Mouse (Mus musculus) inflammation-experienced regulatory T-cells, adult 6 months (primary cell): ENCODE results near the gene Zfp60. TPM values are rescaled to one million over a fixed set of nuclear protein-coding genes. Genes with fewer than 3 reads are reported as not detected.
"Not testable (repeated sequence)": the region's sequence is repeated elsewhere in the genome, so short reads cannot be mapped to it uniquely, and the experiment has no call there.

Experiments
- ATAC-seq: one replicate; pipeline ENCODE4 v1.8.0; 2017
- polyA plus RNA-seq, 3 experiments: library from polyadenylated mRNA; unstranded; fragments of 100-300 nt; shearing (Covaris generic); gene quantifications; one replicate each; pipeline ENCODE4 v1.2.1; 2017

Zfp60 gene
- 10 to 100 TPM in 1 of 3 experiments, 1 to 10 TPM in 2; 7.2 to 12.6 (median 8.5) TPM for polyA plus RNA-seq

DNA sequence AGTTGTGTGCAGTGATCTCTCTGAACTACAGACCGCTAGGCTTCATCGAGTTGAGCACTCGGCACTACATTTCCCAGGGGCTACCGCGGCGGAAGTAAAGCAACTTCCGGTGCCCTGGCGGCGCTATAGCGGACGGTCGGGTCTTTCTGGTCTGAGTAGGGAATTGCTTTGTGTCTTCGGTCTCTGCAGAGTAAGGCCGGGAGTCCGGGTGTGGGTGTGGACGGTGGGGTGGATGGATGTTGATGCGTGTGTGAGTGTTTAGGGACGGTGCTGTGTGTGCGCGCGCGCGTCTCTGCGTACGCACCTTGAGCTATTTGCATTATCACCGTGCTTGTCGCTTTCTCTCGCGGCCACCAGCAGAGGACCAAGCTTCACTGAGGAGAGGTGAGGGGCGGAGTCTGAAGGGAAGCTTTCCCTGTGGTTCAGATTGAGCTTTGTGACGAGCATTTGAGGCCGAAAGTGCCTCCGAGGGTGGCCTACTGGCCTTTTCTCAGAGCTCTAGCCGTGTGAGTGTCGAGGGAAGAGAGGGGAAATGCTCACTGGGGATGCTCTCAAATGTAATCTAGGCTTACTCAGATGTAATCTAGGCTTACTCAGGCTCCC is at the start of gene Zfp60:
Zfp60 (plus strand) TSS at position 109 of the 603 bp plus-strand sequence.
- peak; percentile 94 for ATAC-seq

GRCm38 (mm10) chr7:27683218-27683617 is 48.0 kb upstream of the Zfp60 start:
- ATAC-seq, result no peak

- ATAC-seq, result no peak
Observed at GRCm38 (mm10) chr7:27685220-27685619, 46.0 kb upstream of the Zfp60 start.

DNA sequence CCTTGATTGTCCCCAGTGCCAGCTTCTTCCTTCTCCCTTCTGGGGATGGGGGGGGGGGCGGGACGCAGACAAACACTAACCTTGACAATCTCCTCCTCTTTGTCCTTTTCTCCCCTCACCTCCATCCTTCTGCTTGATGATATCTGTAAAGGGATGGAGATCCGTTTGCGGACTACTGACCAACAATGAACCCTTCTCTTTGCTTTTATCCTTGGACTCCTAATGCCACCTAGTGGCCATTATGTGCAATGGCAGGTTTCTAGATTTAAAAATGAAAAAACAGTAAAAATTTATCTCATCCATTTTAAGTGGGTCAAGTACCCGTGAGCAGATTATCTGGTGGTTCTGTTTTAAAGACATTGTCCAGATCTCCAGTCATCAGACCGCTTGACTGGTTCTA is 45.5 kb upstream of the Zfp60 start:
- no peak for ATAC-seq

DNA sequence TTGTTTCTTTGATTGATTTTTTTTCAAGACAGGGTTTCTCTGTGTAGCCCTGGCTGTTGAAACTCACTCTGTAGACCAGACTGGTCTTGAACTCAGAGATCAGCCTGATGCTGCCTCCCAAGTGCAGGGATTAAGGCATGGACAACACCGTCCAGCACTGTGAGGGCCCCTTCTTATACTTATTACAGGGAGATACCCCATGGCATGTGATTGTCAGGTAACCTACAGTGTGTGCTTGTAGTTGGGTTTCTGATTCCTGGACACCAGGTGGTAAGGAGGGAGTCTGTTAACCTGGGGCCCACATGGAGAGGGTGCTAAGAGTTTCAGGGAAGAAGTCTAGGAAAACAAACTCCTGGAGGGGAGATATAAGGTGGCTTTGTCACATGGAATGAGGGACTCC is 44.1 kb upstream of the Zfp60 start:
- ATAC-seq, result no peak

DNA sequence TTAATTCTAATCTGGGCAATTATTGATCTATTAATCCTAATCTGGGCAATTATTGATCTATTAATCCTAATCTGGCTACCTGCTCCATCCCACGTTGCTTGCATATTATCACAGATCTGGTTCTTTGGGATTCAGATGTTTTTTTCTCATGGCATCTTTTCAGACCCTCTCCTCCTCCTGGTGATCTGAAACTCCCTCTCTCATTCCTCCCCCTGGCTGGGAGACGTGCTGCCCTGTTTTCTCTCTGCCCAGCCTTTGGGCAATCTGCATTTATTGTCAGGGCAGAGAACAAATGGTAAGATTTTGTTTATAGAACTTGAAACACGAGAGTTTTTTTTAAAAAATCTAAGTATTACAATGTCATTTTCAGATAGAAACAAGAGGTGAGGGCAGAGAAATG is 43.4 kb upstream of the Zfp60 start:
- ATAC-seq, result no peak

DNA sequence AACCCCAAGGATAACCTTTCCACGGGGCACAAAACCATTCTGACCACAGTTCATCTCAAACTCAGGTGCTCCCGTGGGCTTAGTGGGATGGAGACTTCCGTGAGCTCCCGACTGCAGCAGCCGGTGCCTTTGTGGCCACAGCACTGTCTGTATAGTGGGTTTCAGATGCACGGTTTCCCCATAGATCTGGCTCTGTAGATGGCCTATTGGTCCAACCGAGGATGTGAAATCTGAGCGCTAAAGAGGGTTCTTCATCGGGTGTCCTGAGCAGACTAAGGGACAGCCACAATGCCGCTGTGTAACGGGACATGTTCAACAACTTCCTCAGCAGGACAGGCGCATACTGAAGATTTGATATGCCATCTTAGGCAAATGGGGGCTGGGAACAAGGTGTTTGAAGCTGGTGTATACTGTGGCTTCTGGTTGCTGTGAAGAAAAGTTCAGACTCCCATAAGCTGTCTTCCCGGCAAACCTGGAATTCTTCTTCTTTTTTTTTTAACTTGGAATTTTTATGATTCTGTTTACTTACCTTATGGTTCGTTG is 42.9 kb upstream of the Zfp60 start:
- ATAC-seq, result no peak

- peak; percentile 98 for ATAC-seq
Observed at GRCm38 (mm10) chr7:27688815-27689612, 42.2 kb upstream of the Zfp60 start, which contains the start of gene Zfp607b. Gene Zfp607b (plus strand): TSS chr7:27689340.

DNA sequence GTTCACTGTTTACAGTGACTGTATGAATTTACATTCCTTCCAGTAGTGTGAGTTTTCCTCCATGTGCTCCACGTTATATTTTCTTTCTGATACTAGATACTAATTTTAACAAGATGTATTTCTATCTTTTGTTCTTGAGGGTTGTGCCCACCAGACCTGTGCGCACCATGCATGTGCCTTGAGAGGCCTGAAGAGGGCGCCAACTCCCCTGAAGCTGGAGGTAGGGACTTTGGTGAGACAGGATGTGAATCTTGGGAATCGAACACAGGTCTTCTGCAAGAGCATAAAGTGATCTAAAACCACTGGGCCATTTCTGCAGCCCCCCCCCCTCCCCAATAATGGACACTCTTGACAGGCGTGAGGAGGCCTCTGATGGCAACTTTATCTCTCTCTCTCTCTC is 40.1 kb upstream of the Zfp60 start:
- ATAC-seq, result no peak

DNA sequence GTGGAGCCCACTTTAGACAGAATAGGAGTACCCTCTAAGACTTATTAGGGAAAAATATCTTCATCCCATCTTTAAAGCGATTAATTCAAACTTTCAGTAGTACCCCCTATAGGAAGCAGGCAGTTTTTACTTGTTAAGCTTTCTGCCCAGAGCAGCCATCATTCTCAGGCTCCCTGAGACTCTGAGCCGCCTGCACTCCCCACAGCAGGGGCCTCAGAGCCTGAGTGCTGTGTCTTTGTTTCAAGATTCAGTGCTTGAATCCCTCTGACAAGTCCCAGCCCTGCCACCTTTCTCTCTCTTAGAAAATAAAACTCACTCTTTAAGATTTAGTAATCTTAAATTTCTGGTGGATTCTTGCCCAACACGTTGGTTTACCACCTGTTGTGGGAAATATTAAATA is 34.5 kb upstream of the Zfp60 start:
- no peak for ATAC-seq

- no peak for ATAC-seq
Observed at GRCm38 (mm10) chr7:27710402-27710801, 20.8 kb upstream of the Zfp60 start.

DNA sequence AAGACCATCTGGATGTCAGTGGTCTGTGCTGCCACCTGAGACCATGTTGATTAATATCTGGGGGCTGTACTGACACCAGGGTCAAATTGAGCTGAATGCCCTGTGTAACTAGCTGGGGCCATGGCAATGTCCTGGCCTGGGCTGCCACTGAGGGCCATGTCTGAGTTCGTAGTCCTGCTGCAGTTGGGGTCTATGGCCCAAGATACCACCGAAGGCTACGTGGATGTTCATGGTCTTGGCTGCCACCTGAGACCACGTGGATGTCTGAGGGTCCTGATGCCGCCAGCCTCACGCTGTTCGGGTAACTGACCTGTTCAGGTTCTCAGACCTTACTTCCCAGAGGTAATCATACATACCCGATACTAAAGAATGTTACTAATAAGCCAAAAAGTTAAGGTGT is 9.2 kb upstream of the Zfp60 start:
- no peak for ATAC-seq

- ATAC-seq, result peak; percentile 67
Observed at GRCm38 (mm10) chr7:27725566-27726538, 5.3 kb upstream of the Zfp60 start.

DNA sequence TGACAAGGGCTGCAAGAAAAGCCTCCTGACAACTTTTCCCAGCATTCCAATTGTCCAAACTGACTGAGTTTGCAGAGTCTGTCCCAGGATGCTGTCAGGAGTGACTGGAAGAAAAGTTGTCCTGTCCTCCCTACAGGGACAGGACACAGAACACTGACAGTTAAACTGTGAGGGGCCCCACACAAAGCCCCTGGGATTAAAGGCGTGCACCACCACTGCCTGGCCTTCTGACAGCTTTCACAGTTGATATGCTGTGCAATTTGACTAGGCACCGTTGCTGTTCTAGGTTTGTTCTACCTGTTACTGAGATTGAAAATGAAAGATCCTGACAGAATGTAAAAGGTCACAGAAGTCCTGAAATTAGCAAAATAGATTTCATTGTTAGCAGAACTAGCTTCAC is 3.7 kb upstream of the Zfp60 start:
- no peak for ATAC-seq

GRCm38 (mm10) chr7:27731946-27732345 is 757 bp downstream of the Zfp60 start:
- no peak for ATAC-seq

DNA sequence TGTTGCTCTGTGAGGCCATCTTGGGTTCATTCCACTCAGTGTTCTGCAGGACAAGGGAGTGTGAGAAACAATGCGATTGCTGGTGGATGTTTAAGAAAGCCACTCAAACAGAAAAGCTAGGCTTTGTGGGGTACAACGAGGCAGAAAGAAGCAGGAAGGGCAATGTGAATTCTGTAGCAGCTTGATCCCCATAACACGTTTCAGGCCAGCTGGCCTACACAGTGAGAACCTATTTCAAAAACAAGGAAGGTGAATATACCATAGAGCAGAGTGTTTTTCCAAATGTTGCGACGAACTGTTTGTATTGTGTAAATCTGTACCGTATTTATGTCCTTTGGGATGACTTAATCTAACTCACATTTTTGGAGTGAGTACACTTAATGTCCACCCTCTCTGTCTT is 1.3 kb downstream of the Zfp60 start:
- no peak for ATAC-seq

GRCm38 (mm10) chr7:27735457-27735856 is 4.3 kb downstream of the Zfp60 start:
- no peak for ATAC-seq

GRCm38 (mm10) chr7:27756351-27757047 is 25.3 kb downstream of the Zfp60 start:
- ATAC-seq, result no peak

DNA sequence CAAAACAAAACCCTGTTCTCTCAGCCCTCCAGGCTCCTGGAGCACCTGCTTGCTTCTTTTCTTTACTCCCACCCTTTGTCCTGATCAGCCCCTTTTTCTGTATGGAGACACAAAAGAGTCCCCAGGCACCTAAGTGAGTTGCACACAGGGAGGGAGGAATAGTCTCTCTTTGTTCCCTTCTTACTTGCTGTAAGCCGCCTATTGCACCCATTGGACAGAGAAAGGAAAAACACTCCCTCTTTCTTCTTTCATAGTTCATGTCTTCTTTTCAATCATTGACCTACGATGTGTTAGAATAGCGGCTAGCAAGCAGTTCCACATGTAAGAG is 25.8 kb downstream of the Zfp60 start:
- no peak for ATAC-seq

DNA sequence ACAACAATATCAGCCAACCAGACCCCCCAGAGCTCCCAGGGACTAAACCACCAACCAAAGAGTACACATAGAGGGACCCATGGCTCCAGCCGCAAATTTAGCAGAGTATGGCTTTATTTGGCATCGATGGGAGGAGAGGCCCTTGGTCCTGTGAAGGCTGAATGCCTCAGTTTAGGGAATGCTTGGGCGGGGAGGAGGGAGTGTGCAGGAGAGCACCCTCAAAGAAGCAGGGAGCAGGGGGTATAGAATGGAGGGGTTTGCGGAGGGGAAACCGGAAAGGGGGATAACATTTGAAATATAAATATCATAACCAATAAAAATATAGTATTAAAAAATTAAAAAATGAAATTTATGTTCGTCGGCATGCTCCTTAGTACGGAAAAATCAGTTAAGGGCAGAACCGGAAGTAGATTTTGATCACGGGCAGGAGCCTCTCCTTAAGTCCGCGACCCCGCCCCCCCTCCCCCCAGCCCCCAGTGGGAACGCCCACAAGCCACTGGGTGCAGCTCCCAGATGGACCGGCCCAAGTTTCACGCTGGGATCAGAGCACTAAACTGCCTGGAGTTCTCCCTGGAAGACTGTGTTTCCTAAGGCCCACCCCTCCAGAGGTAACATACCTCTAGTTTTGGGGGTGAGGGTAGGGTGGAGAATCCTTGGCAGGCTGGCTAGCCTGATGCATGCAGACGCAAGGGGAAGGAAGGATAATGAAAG is 34.1 kb downstream of the Zfp60 start:
- no peak for ATAC-seq

DNA sequence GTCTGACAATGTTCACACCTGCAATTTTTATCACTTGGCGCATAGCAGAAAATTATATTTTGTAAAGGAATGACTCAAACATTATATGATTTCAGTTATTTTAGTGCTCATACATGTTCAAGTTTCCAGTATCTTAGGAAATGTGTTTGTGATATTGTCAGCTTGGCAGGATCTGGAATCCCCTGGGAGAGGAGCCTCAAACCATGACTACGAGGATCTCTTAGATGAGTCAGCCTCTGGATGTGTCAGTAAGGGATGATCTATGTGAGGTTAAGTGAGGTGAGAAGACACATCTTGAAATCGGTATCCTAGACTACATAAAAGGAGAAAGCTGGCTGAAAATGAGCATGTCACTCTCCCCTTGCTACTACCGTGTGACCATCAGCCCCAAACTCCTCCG is 58.1 kb downstream of the Zfp60 start:
- ATAC-seq, result no peak

DNA sequence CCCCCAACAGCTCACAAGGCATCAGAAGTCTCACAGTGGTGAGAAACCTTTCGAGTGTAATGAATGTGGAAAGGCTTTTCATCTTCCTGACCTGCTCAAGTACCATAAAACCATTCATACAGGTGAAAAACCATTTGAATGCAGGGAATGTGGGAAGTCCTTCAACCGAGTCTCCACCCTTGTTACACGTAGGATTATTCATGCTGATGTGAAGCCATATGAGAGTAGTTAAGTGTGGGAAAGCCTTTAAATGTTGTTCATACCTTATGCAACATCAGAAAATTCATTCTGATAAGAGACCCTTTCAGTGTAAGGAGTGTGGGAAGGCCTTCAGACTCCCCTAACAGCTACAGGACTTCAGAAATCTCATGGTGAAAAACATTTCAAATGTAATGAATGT is 62.7 kb downstream of the Zfp60 start:
- ATAC-seq, result not testable (repeated sequence)
